In genomic region chr17:64505956-64506355, GRCm38 (mm10) we compare ENCODE assay signal across 19 mouse cellular contexts.
"Had no signal": no experiment of that assay in that cellular context is flagged by ENCODE, and none has a peak within 500 bp of the region (broad histone marks: within the 10 kb centered on the region; RNA-seq: fewer than 3 reads in every experiment).

No protein-coding gene starts in this region.

- H3K27me3 ChIP-seq: liver, embryonic 13.5 days; megakaryocyte, embryonic 14.5 days; neural tube, embryonic 12.5 days; neural tube, embryonic 15.5 days had no signal

- H3K4me3 ChIP-seq: left cerebral cortex, adult 2 months; liver, embryonic 13.5 days; megakaryocyte, embryonic 14.5 days; midbrain, embryonic 10.5 days; neural tube, embryonic 12.5 days; neural tube, embryonic 15.5 days had no signal

- H3K9ac ChIP-seq: liver, embryonic 13.5 days; neural tube, embryonic 12.5 days; neural tube, embryonic 15.5 days had no signal

- DNase-seq: kidney, adult 2 months; kidney, postnatal 10 days; kidney, postnatal 36 days; layer of hippocampus, postnatal 36 days; liver, embryonic 13.5 days; midbrain, embryonic 14.5 days; right cerebral cortex, adult 18-20 months; right cerebral cortex, postnatal 14 days; right cerebral cortex, postnatal 4 days; thymus, adult 2 months; thymus, postnatal 14 days; thymus, postnatal 4 days had no signal

- H3K9me3 ChIP-seq: liver, embryonic 13.5 days; megakaryocyte, embryonic 14.5 days; midbrain, embryonic 10.5 days; neural tube, embryonic 12.5 days; neural tube, embryonic 15.5 days had no signal

- H3K4me1 ChIP-seq: liver, embryonic 13.5 days; megakaryocyte, embryonic 14.5 days; midbrain, embryonic 10.5 days; neural tube, embryonic 12.5 days; neural tube, embryonic 15.5 days had no signal

- ATAC-seq: intestine, postnatal 0 days had no signal

- H3K4me2 ChIP-seq: liver, embryonic 13.5 days; neural tube, embryonic 12.5 days; neural tube, embryonic 15.5 days had no signal

- H3K27ac ChIP-seq: left cerebral cortex, adult 2 months; liver, embryonic 13.5 days; midbrain, embryonic 10.5 days; neural tube, embryonic 12.5 days; neural tube, embryonic 15.5 days; stomach, postnatal 0 days had no signal

- H3K36me3 ChIP-seq: liver, embryonic 13.5 days; midbrain, embryonic 10.5 days; neural tube, embryonic 12.5 days; neural tube, embryonic 15.5 days had no signal
